Mouse (Mus musculus) mesoderm, embryonic 11.5 days (tissue): Measurements from ENCODE around the gene Tmpo.

ENCODE experiments used
- DNase-seq: peaks from one replicate; pipeline ENCODE4 v3.0.0-alpha.2; 2012; ENCODE audit warnings: low read depth, low spot score

Tmpo gene

DNA sequence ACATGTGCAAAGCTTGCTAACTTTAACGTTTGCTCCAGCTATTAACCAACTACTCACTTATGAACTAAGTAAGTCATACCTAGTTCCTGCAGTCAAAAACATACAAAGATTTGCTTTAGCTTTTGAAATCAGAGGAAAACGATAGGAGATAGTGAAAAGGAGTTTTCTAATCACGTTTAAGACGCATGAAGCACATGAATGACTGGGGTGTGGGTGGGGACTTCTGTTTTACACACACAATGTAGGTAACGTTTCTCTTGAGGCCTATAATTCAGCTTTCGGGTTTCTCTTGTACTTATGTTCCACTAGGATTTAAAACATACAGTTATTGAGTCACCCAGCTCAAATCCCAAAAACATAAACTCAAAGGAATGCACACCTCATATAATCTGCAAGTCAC lies 58.5 kb downstream of the Tmpo start:
- DNase-seq, result no peak

- DNase-seq, result no peak
Observed at GRCm38 (mm10) chr10:91116958-91117357, 64.2 kb downstream of the Tmpo start.

GRCm38 (mm10) chr10:91109841-91110240 lies 71.3 kb downstream of the Tmpo start:
- DNase-seq, result no peak

GRCm38 (mm10) chr10:91105981-91106380 lies 75.1 kb downstream of the Tmpo start:
- no peak for DNase-seq

DNA sequence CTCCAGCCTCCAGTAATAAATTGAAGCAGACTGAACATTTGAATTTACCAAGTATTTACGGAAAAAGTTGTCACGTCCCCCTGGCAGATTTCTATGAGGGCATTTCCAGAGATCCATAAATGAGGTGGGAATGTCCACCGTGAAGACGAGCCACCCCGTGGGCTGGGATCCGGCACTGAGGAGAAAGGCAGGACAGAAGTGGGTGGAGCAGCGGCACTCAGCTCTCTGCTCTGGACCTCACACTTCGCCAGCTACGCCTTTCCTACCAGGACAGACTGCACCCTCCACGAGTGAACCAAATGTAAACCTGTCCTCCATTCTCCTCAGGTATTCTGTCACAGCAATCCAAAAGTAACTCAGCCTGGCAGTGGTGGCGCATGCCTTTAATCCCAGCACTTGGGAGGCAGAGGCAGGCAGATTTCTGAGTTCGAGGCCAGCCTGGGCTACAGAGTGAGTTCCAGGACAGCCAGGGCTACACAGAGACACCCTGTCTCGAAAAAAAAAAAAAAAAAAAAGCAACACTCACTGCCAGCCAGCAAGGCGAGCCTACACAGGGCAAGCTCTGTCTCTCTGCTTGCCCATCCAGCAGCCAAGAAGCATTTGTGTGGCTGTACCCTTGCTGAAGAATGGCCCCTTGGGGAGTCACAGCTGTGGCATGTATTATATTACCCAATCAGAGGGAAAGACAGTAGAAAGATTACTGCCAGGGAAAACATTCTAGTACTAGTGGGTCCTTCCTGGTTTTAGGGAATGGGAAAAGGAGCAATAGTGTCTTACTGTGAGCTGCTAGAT lies 78.1 kb downstream of the Tmpo start:
- no peak for DNase-seq

- DNase-seq, result no peak
Observed at GRCm38 (mm10) chr10:91101936-91102335, 79.2 kb downstream of the Tmpo start.

GRCm38 (mm10) chr10:91100101-91100500 lies 81.0 kb downstream of the Tmpo start:
- DNase-seq, result no peak

- no peak for DNase-seq
Observed at GRCm38 (mm10) chr10:91098056-91098455, 83.1 kb downstream of the Tmpo start.
